Mouse (Mus musculus): Measurements from ENCODE around the gene Vsig10.

- TF ChIP-seq POLR2A (IDR thresholded peaks at IDR 0.05; ENCODE audit: extremely low read depth, insufficient read depth, low read length) (no peak), CTCF (IDR thresholded peaks at IDR 0.05; ENCODE audit: low read depth, low read length) (no peak)
Measured at GRCm38 (mm10) chr5:117390895-117391294, 72.0 kb downstream of the Vsig10 start.
